Mouse (Mus musculus): ENCODE results near the gene Plxna3. TPM values are rescaled to one million over a fixed set of nuclear protein-coding genes. Genes with fewer than 3 reads are reported as not detected.

The Plxna3 gene
- 10 to 100 TPM; 27.1 to 30.2 TPM for total RNA-seq (2021)
- long read RNA-seq, experiment 1, full-length matches to known transcripts, result 8 of 21 reads
- long read RNA-seq, experiment 1, partial matches to known transcripts, result 9 of 21 reads
- long read RNA-seq, experiment 1, other reads (novel, unspliced or antisense), result 4 of 21 reads
- long read RNA-seq, experiment 2, partial matches to known transcripts, result 15 of 28 reads
- long read RNA-seq, experiment 2, other reads (novel, unspliced or antisense), result 13 of 28 reads

GRCm38 (mm10) chrX:74328725-74329161 lies at the start of gene Plxna3:
Plxna3 (plus strand) TSS chrX:74329066.
- DNase-seq (ENCODE audit: extremely low spot score in 1 of 2, low spot score in 2 of 2), result peak; percentile 33 to 50
- H3K4me3 ChIP-seq, result peak within 1 kb of the TSS; percentile 58
- no peak for TF ChIP-seq CTCF (IDR thresholded peaks at IDR 0.05)
- intact Hi-C loops (cut with DNase I), result loop anchor here (2.0 kb wide), 1 partner anchor 20 kb away; no protein-coding TSS in a partner anchor
- peak within 1 kb of the TSS; percentile 89 for H3K27ac ChIP-seq

GRCm38 (mm10) chrX:74281041-74281731 lies 47.7 kb upstream of the Plxna3 start:
- TF ChIP-seq CTCF (IDR thresholded peaks at IDR 0.05), result no peak
- peak in 1 of 2 experiments; percentile 43 for DNase-seq (ENCODE audit: extremely low spot score in 1 of 2, low spot score in 2 of 2)
- H3K4me3 ChIP-seq, result peak overlapping the region; percentile 63
- no peak overlapping the region for H3K27ac ChIP-seq
- intact Hi-C loops (cut with DNase I), result no loop called here

- Histone ChIP-seq H3K27ac (peak within 1 kb of the TSS; percentile 81), H3K4me3 (peak within 1 kb of the TSS; percentile 63)
- TF ChIP-seq CTCF (IDR thresholded peaks at IDR 0.05), result no peak
- DNase-seq (ENCODE audit: extremely low spot score in 1 of 2, low spot score in 2 of 2), result peak in 1 of 2 experiments; percentile 54
- intact Hi-C loops (cut with DNase I), result loop anchor here (2.0 kb wide), 1 partner anchor 15 kb away; the partner anchor contains the start of gene Atp6ap1
Measured at GRCm38 (mm10) chrX:74281732-74282394, 47.0 kb upstream of the Plxna3 start, which contains the start of the genes Taz and Dnase1l1. Taz (plus strand) TSS chrX:74281912. Dnase1l1 (minus strand) TSS chrX:74282337.

GRCm38 (mm10) chrX:74282395-74283091 lies 46.3 kb upstream of the Plxna3 start:
- Histone ChIP-seq H3K27ac (peak overlapping the region; percentile 81), H3K4me3 (peak overlapping the region; percentile 63)
- intact Hi-C loops (cut with DNase I), result loop anchor here (2.0 kb wide), 1 partner anchor 14 kb away; the partner anchor contains the start of gene Atp6ap1
- peak; percentile 84 to 85 for DNase-seq (ENCODE audit: extremely low spot score in 1 of 2, low spot score in 2 of 2)
- no peak for TF ChIP-seq CTCF (IDR thresholded peaks at IDR 0.05)

GRCm38 (mm10) chrX:74283092-74283437 lies 45.8 kb upstream of the Plxna3 start:
- H3K4me3 ChIP-seq, result peak overlapping the region; percentile 63
- no peak for DNase-seq (ENCODE audit: extremely low spot score in 1 of 2, low spot score in 2 of 2)
- TF ChIP-seq CTCF (IDR thresholded peaks at IDR 0.05), result no peak
- intact Hi-C loops (cut with DNase I), result loop anchor here (2.0 kb wide), 1 partner anchor 14 kb away; the partner anchor contains the start of gene Atp6ap1
- H3K27ac ChIP-seq, result peak overlapping the region; percentile 81

- intact Hi-C loops (cut with DNase I), result no loop called here
- no peak for DNase-seq (ENCODE audit: extremely low spot score in 1 of 2, low spot score in 2 of 2)
- Histone ChIP-seq H3K27ac (no peak overlapping the region), H3K4me3 (no peak overlapping the region)
- TF ChIP-seq CTCF (IDR thresholded peaks at IDR 0.05), result no peak
Measured at GRCm38 (mm10) chrX:74293431-74293830, 35.4 kb upstream of the Plxna3 start.

- Histone ChIP-seq H3K27ac (peak within 1 kb of the TSS; percentile 87), H3K4me3 (peak within 1 kb of the TSS; percentile 58)
- intact Hi-C loops (cut with DNase I), result loop anchor here (2.0 kb wide), 1 partner anchor 14 kb away; the partner anchor contains the start of gene Dnase1l1
- peak; percentile 88 to 91 for DNase-seq (ENCODE audit: extremely low spot score in 1 of 2, low spot score in 2 of 2)
- TF ChIP-seq CTCF (IDR thresholded peaks at IDR 0.05), result no peak
Measured at GRCm38 (mm10) chrX:74296538-74297448, 32.1 kb upstream of the Plxna3 start, which contains the start of gene Atp6ap1. Atp6ap1 (plus strand) TSS chrX:74297097.

- Histone ChIP-seq H3K4me3 (no peak overlapping the region; the same call in 1 of the 2 replicates), H3K27ac (no peak overlapping the region)
- TF ChIP-seq CTCF (IDR thresholded peaks at IDR 0.05), result no peak
- intact Hi-C loops (cut with DNase I), result no loop called here
- DNase-seq (ENCODE audit: extremely low spot score in 1 of 2, low spot score in 2 of 2), result no peak
Measured at GRCm38 (mm10) chrX:74298348-74298747, 30.5 kb upstream of the Plxna3 start.

GRCm38 (mm10) chrX:74299721-74300120 lies 29.1 kb upstream of the Plxna3 start:
- no peak for TF ChIP-seq CTCF (IDR thresholded peaks at IDR 0.05)
- Histone ChIP-seq H3K27ac (no peak overlapping the region), H3K4me3 (no peak overlapping the region)
- intact Hi-C loops (cut with DNase I), result no loop called here
- no peak for DNase-seq (ENCODE audit: extremely low spot score in 1 of 2, low spot score in 2 of 2)

Data from left cerebral cortex, adult 2 months (tissue).